Mouse (Mus musculus) gastrocnemius, adult 18-20 months (tissue): ENCODE results near the gene Apbb1. TPM values are rescaled to one million over a fixed set of nuclear protein-coding genes. Genes with fewer than 3 reads are reported as not detected.

Experiments used
- DNase-seq: peaks from one replicate; pipeline ENCODE4 v3.0.0; 2021; ENCODE audit warnings: low spot score
- long read RNA-seq, 2 experiments: library from polyadenylated mRNA; stranded (forward); transcript quantifications; one replicate each; pipeline ENCODE4 v2.0.0; 2021
- total RNA-seq, 2 experiments: library from RNA; stranded (reverse); gene quantifications; 2 replicates each; pipeline ENCODE4 v1.2.3; 2021

Apbb1 gene
- total RNA-seq, result 1 to 10 TPM; 7.4 to 7.5 TPM
- long read RNA-seq, experiment 1, transcript Apbb1-214 (14 exons, 2,878 nt), result major isoform, 8 of 13 reads
- long read RNA-seq, experiment 1, partial matches to known transcripts, result 1 of 13 reads
- long read RNA-seq, experiment 1, other reads (novel, unspliced or antisense), result 1 of 13 reads
- long read RNA-seq, experiment 2, partial matches to known transcripts, result 1 of 6 reads
- long read RNA-seq, experiment 2, other reads (novel, unspliced or antisense), result 0 of 6 reads

- DNase-seq, result peak; percentile 73
These were observed at the start of gene Apbb1 for GRCm38 (mm10) chr7:105581094-105581703. Apbb1 (minus strand) TSS chr7:105581653.

GRCm38 (mm10) chr7:105628633-105629032 is 47.2 kb upstream of the Apbb1 start:
- peak; percentile 63 for DNase-seq

GRCm38 (mm10) chr7:105625397-105625796 is 43.9 kb upstream of the Apbb1 start:
- no peak for DNase-seq

GRCm38 (mm10) chr7:105621646-105622292 is 40.3 kb upstream of the Apbb1 start:
- no peak for DNase-seq

GRCm38 (mm10) chr7:105621053-105621452 is 39.6 kb upstream of the Apbb1 start:
- DNase-seq, result no peak

- no peak for DNase-seq
These were observed 38.2 kb upstream of the Apbb1 start for GRCm38 (mm10) chr7:105619701-105620100.

GRCm38 (mm10) chr7:105617810-105618209 is 36.4 kb upstream of the Apbb1 start:
- no peak for DNase-seq

- DNase-seq, result no peak
These were observed 35.1 kb upstream of the Apbb1 start for GRCm38 (mm10) chr7:105616561-105616960.

GRCm38 (mm10) chr7:105615720-105616119 is 34.3 kb upstream of the Apbb1 start:
- no peak for DNase-seq

- no peak for DNase-seq
These were observed 32.9 kb upstream of the Apbb1 start for GRCm38 (mm10) chr7:105614400-105614799.

- DNase-seq, result no peak
These were observed 30.3 kb upstream of the Apbb1 start for GRCm38 (mm10) chr7:105611767-105612166.

GRCm38 (mm10) chr7:105608467-105608866 is 27.0 kb upstream of the Apbb1 start:
- no peak for DNase-seq

- DNase-seq, result peak; percentile 55
These were observed 21.6 kb upstream of the Apbb1 start for GRCm38 (mm10) chr7:105602860-105603623.

GRCm38 (mm10) chr7:105590097-105590496 is 8.6 kb upstream of the Apbb1 start:
- no peak for DNase-seq

GRCm38 (mm10) chr7:105588325-105588912 is 7.0 kb upstream of the Apbb1 start:
- no peak for DNase-seq

- no peak for DNase-seq
These were observed 506 bp upstream of the Apbb1 start for GRCm38 (mm10) chr7:105581959-105582358.

GRCm38 (mm10) chr7:105580627-105581089 is 795 bp downstream of the Apbb1 start:
- DNase-seq, result peak; percentile 17

- no peak for DNase-seq
These were observed 3.0 kb downstream of the Apbb1 start for GRCm38 (mm10) chr7:105578481-105578880.

- no peak for DNase-seq
These were observed 4.0 kb downstream of the Apbb1 start for GRCm38 (mm10) chr7:105577377-105577871.

- DNase-seq, result no peak
These were observed 5.2 kb downstream of the Apbb1 start for GRCm38 (mm10) chr7:105576166-105576748.

- no peak for DNase-seq
These were observed 6.9 kb downstream of the Apbb1 start for GRCm38 (mm10) chr7:105574537-105574936.
